Mouse (Mus musculus): ENCODE measurements around the gene Olfr1441.
A peak's percentile ranks its signal among the peaks of the same experiment; 100 is the strongest.

Olfr1441 gene

GRCm38 (mm10) chr19:12463722-12464035 lies 46.4 kb downstream of the Olfr1441 start:
- no peak for DNase-seq

- DNase-seq = no peak
Measured at GRCm38 (mm10) chr19:12464127-12464526, 46.9 kb downstream of the Olfr1441 start.

- DNase-seq = no peak
Measured at GRCm38 (mm10) chr19:12464674-12465073, 47.4 kb downstream of the Olfr1441 start.

- no peak for DNase-seq
Measured at GRCm38 (mm10) chr19:12465530-12466144, 48.4 kb downstream of the Olfr1441 start.

- DNase-seq = peak; percentile 69
Measured at GRCm38 (mm10) chr19:12466204-12466603, 49.0 kb downstream of the Olfr1441 start.

- DNase-seq = no peak
Measured at GRCm38 (mm10) chr19:12467436-12467835, 50.2 kb downstream of the Olfr1441 start.

GRCm38 (mm10) chr19:12471866-12472265 lies 54.6 kb downstream of the Olfr1441 start:
- DNase-seq = no peak

- DNase-seq = no peak
Measured at GRCm38 (mm10) chr19:12472381-12472976, 55.2 kb downstream of the Olfr1441 start.

All from right cerebral cortex, adult 18-20 months (tissue).